Mouse (Mus musculus): Measurements from ENCODE around the gene Olfr776. TPM values are rescaled to one million over a fixed set of nuclear protein-coding genes. Genes with fewer than 3 reads are reported as not detected.
"Not testable (repeated sequence)": the region's sequence is repeated elsewhere in the genome, so short reads cannot be mapped to it uniquely, and the experiment has no call there.

The Olfr776 gene
- polyA plus RNA-seq (2016; fragmentation: Nextera tagmentation; extraction: Ambion mirVana) = not detected in 2 replicates

- Histone ChIP-seq H3K9me3 (no peaks in the 10 kb centered on the region), H3K36me3 (no peaks in the 10 kb centered on the region), H3K4me3 (no peak within 1 kb of the TSS), H3K27ac (no peak within 1 kb of the TSS), H3K9ac (no peak within 1 kb of the TSS), H3K27me3 (replicated peaks) (no peaks in the 10 kb centered on the region), H3K4me2 (replicated peaks) (no peak within 1 kb of the TSS), H3K4me1 (no peaks in the 10 kb centered on the region)
- no peak for ATAC-seq (ENCODE audit: low FRiP score, low read depth)
Observed at GRCm38 (mm10) chr10:129258827-129259226, at the start of gene Olfr776. Gene Olfr776 (plus strand): TSS chr10:129259127.

DNA sequence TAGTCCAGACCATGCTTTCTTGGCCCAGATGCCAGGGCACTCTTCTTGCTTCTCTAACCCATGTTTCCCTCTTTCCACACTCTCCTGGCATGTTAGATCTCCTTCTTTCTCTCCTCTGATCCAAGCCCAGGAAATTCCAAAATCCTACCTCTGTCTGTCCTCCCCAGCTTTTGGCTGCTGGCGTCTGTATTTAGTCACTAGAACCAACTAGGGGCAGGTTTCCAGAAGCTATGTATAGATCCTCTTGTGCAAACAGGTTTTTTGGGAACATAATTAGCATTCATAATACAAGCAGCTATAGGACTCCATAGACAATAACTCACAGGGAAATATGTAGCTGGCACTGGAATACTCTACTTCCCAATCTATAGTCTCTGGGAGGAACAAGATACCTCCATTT, 28.2 kb upstream of the Olfr776 start:
- no peaks in the 10 kb centered on the region for H3K9me3 ChIP-seq
- no peak overlapping the region for H3K27ac ChIP-seq
- 83% methylated on average over 1 of the region's 1 CpGs for WGBS
- H3K4me3 ChIP-seq = no peak overlapping the region
- no peak overlapping the region for H3K4me2 ChIP-seq (replicated peaks)
- no peaks in the 10 kb centered on the region for H3K4me1 ChIP-seq
- no peak overlapping the region for H3K9ac ChIP-seq
- no peaks in the 10 kb centered on the region for H3K27me3 ChIP-seq (replicated peaks)
- no peaks in the 10 kb centered on the region for H3K36me3 ChIP-seq
- ATAC-seq (ENCODE audit: low FRiP score, low read depth) = no peak

DNA sequence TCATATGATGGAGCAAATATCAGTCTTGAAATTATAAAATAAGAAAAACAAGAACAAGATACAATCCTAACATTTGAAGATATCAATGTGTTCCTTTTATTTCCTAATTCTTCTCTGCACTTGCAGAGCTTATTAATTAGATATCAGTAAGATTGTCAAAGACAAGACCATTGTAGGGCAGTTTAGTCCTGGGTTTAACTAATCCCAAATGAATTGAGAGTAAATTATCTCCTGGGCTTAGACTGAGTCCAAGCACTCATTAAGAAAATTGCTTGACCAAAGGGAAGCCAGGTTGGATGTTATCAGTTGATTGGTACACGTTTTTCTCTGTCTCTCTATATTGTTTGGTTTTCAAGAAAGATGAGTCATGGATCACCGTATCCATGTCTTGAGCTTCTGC, 23.0 kb upstream of the Olfr776 start, which contains the start of gene Olfr774:
Gene Olfr774, plus strand, starts transcription at position 301 of the 400 bp plus-strand sequence.
- Histone ChIP-seq H3K4me2 (replicated peaks) (no peak within 1 kb of the TSS), H3K27me3 (replicated peaks) (no peaks in the 10 kb centered on the region), H3K9ac (no peak within 1 kb of the TSS), H3K36me3 (no peaks in the 10 kb centered on the region), H3K4me3 (no peak within 1 kb of the TSS), H3K4me1 (no peaks in the 10 kb centered on the region), H3K27ac (no peak within 1 kb of the TSS), H3K9me3 (no peaks in the 10 kb centered on the region)
- WGBS = 74% methylated on average over 2 of the region's 2 CpGs
- no peak for ATAC-seq (ENCODE audit: low FRiP score, low read depth)

GRCm38 (mm10) chr10:129248112-129248511, 10.8 kb upstream of the Olfr776 start, which contains the start of gene Olfr775:
Gene Olfr775 (plus strand): TSS chr10:129248412.
- WGBS = 62% methylated on average over 3 of the region's 3 CpGs
- H3K4me1 ChIP-seq = no peaks in the 10 kb centered on the region
- H3K9ac ChIP-seq = no peak within 1 kb of the TSS
- no peaks in the 10 kb centered on the region for H3K9me3 ChIP-seq
- H3K27me3 ChIP-seq (replicated peaks) = no peaks in the 10 kb centered on the region
- H3K27ac ChIP-seq = no peak within 1 kb of the TSS
- H3K4me2 ChIP-seq (replicated peaks) = no peak within 1 kb of the TSS
- no peak for ATAC-seq (ENCODE audit: low FRiP score, low read depth)
- H3K4me3 ChIP-seq = no peak within 1 kb of the TSS
- H3K36me3 ChIP-seq = no peaks in the 10 kb centered on the region

DNA sequence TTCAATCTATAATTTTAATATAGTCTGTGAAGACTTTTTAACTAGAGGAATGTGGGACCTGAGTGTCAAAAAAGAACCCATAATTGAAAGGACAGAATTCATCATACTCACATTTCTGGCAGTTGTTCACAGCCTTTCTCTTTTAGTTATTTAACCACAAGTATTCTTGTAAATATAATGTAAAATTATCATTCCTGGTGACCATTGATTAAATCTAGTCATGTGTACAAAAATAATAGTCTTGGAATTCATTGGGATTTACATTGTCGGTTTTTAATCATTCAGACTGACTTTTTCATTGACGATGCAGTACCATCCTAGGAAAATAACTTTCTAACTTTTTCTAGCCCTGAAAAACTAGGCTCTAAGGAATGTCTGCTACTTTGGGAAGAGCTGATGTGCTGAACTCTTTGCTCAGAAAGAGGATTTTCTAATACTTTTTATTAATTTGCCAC, 12.2 kb downstream of the Olfr776 start, which contains the start of gene Olfr777:
Gene Olfr777, minus strand, starts transcription at position 405 of the 455 bp plus-strand sequence.
- ATAC-seq (ENCODE audit: low FRiP score, low read depth) = no peak
- H3K4me1 ChIP-seq = no peaks in the 10 kb centered on the region

DNA sequence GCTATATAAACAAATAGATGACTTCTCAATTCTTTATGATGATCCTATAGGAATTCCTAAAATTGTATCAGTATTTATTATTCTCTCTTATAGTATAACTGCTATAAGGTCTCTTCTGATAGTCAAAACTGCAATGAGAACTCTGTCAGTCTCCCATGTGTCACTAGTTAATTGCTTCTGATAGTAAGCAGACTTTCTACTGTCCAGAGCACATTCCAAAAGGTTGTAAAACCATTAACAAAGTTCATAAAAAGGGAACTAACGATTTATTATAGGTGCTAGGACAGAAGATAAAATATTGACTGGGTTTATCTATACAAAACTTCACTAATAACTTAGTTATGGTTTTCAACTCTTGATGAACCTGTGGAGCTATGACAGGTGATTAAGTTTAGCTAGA, 54.0 kb downstream of the Olfr776 start:
- H3K36me3 ChIP-seq; H3K4me1 ChIP-seq; H3K9ac ChIP-seq; H3K9me3 ChIP-seq; H3K4me3 ChIP-seq; ATAC-seq (ENCODE audit: low FRiP score, low read depth); H3K27me3 ChIP-seq (replicated peaks); H3K27ac ChIP-seq; H3K4me2 ChIP-seq (replicated peaks): not testable (repeated sequence)
- 66% methylated on average over 1 of the region's 1 CpGs for WGBS

More for the DNA sequence above, 12.2 kb downstream of the Olfr776 start, which contains the start of gene Olfr777:
- Histone ChIP-seq H3K27me3 (replicated peaks) (no peaks in the 10 kb centered on the region), H3K4me3 (no peak within 1 kb of the TSS), H3K9me3 (no peaks in the 10 kb centered on the region), H3K9ac (no peak within 1 kb of the TSS), H3K36me3 (no peaks in the 10 kb centered on the region), H3K27ac (no peak within 1 kb of the TSS), H3K4me2 (replicated peaks) (no peak within 1 kb of the TSS)
- WGBS = 97% methylated on average over 2 of the region's 2 CpGs

GRCm38 (mm10) chr10:129313521-129313920, 54.6 kb downstream of the Olfr776 start:
- H3K27ac ChIP-seq; H3K36me3 ChIP-seq; H3K9me3 ChIP-seq; H3K27me3 ChIP-seq (replicated peaks); H3K4me3 ChIP-seq; H3K4me2 ChIP-seq (replicated peaks); H3K4me1 ChIP-seq; ATAC-seq (ENCODE audit: low FRiP score, low read depth); H3K9ac ChIP-seq: not testable (repeated sequence)
- WGBS = no CpG with 5 or more reads among the region's 1 CpGs

Other genes starting within 250 kb of the Olfr776 start
- not detected in 2 replicates for gene Olfr763, start 248.3 kb upstream of the Olfr776 start, polyA plus RNA-seq (2016; fragmentation: Nextera tagmentation; extraction: Ambion mirVana)
- gene Olfr764-ps1, start 219.2 kb upstream of the Olfr776 start, polyA plus RNA-seq (2016; fragmentation: Nextera tagmentation; extraction: Ambion mirVana) = not detected in 2 replicates
- not detected in 2 replicates for gene Olfr765, start 209.1 kb upstream of the Olfr776 start, polyA plus RNA-seq (2016; fragmentation: Nextera tagmentation; extraction: Ambion mirVana)
- gene Olfr766-ps1, start 190.2 kb upstream of the Olfr776 start, polyA plus RNA-seq (2016; fragmentation: Nextera tagmentation; extraction: Ambion mirVana) = not detected in 2 replicates
- gene Olfr767, start 176.2 kb upstream of the Olfr776 start, polyA plus RNA-seq (2016; fragmentation: Nextera tagmentation; extraction: Ambion mirVana) = not detected in 2 replicates
- gene Olfr768, start 159.8 kb upstream of the Olfr776 start, polyA plus RNA-seq (2016; fragmentation: Nextera tagmentation; extraction: Ambion mirVana) = not detected in 2 replicates
- not detected in 2 replicates for gene Olfr769, start 141.3 kb upstream of the Olfr776 start, polyA plus RNA-seq (2016; fragmentation: Nextera tagmentation; extraction: Ambion mirVana)
- gene Olfr770, start 120.1 kb upstream of the Olfr776 start, polyA plus RNA-seq (2016; fragmentation: Nextera tagmentation; extraction: Ambion mirVana) = not detected in 2 replicates
- not detected in 2 replicates for gene Olfr771, start 94.4 kb upstream of the Olfr776 start, polyA plus RNA-seq (2016; fragmentation: Nextera tagmentation; extraction: Ambion mirVana)
- not detected in 2 replicates for gene Olfr772, start 81.2 kb upstream of the Olfr776 start, polyA plus RNA-seq (2016; fragmentation: Nextera tagmentation; extraction: Ambion mirVana)
- gene Olfr773, start 71.7 kb upstream of the Olfr776 start, polyA plus RNA-seq (2016; fragmentation: Nextera tagmentation; extraction: Ambion mirVana) = not detected in 2 replicates
- gene Olfr774, start 22.9 kb upstream of the Olfr776 start, polyA plus RNA-seq (2016; fragmentation: Nextera tagmentation; extraction: Ambion mirVana) = not detected in 2 replicates
- not detected in 2 replicates for gene Olfr775, start 10.7 kb upstream of the Olfr776 start, polyA plus RNA-seq (2016; fragmentation: Nextera tagmentation; extraction: Ambion mirVana)
- not detected in 2 replicates for gene Olfr777, start 12.4 kb downstream of the Olfr776 start, polyA plus RNA-seq (2016; fragmentation: Nextera tagmentation; extraction: Ambion mirVana)
- not detected in 2 replicates for gene Olfr780, start 59.0 kb downstream of the Olfr776 start, polyA plus RNA-seq (2016; fragmentation: Nextera tagmentation; extraction: Ambion mirVana)
- gene Olfr781, start 69.7 kb downstream of the Olfr776 start, polyA plus RNA-seq (2016; fragmentation: Nextera tagmentation; extraction: Ambion mirVana) = not detected in 2 replicates
- not detected in 2 replicates for gene Olfr782, start 89.7 kb downstream of the Olfr776 start, polyA plus RNA-seq (2016; fragmentation: Nextera tagmentation; extraction: Ambion mirVana)
- 0.06 and 0.19 TPM in 2 replicates for gene Olfr784, start 125.0 kb downstream of the Olfr776 start, polyA plus RNA-seq (2016; fragmentation: Nextera tagmentation; extraction: Ambion mirVana)
- not detected in 2 replicates for gene Olfr785, start 146.3 kb downstream of the Olfr776 start, polyA plus RNA-seq (2016; fragmentation: Nextera tagmentation; extraction: Ambion mirVana)
- not detected in 2 replicates for gene Olfr786, start 168.2 kb downstream of the Olfr776 start, polyA plus RNA-seq (2016; fragmentation: Nextera tagmentation; extraction: Ambion mirVana)
- gene Olfr787, start 202.7 kb downstream of the Olfr776 start, polyA plus RNA-seq (2016; fragmentation: Nextera tagmentation; extraction: Ambion mirVana) = not detected in 2 replicates
- not detected in 2 replicates for gene Olfr788, start 211.9 kb downstream of the Olfr776 start, polyA plus RNA-seq (2016; fragmentation: Nextera tagmentation; extraction: Ambion mirVana)
- gene Olfr789, start 225.6 kb downstream of the Olfr776 start, polyA plus RNA-seq (2016; fragmentation: Nextera tagmentation; extraction: Ambion mirVana) = not detected in 2 replicates
- not detected in 2 replicates for gene Olfr790, start 239.4 kb downstream of the Olfr776 start, polyA plus RNA-seq (2016; fragmentation: Nextera tagmentation; extraction: Ambion mirVana)

Data from neural tube, embryonic 12.5 days (tissue).